Mouse (Mus musculus): Measurements from ENCODE around the gene Ubfd1.
"Not testable (repeated sequence)": the region's sequence is repeated elsewhere in the genome, so short reads cannot be mapped to it uniquely, and the experiment has no call there.

The Ubfd1 gene

GRCm38 (mm10) chr7:122087195-122087982 lies 20.4 kb downstream of the Ubfd1 start:
- no peak for DNase-seq (ENCODE audit: low spot score in 2 of 2)

GRCm38 (mm10) chr7:122094564-122095330 lies 27.8 kb downstream of the Ubfd1 start:
- no peak for DNase-seq (ENCODE audit: low spot score in 2 of 2)

GRCm38 (mm10) chr7:122098009-122098408 lies 31.0 kb downstream of the Ubfd1 start:
- DNase-seq (ENCODE audit: low spot score in 2 of 2): no peak

GRCm38 (mm10) chr7:122099222-122099621 lies 32.2 kb downstream of the Ubfd1 start:
- DNase-seq (ENCODE audit: low spot score in 2 of 2): peak in 1 of 2 experiments; percentile 8

GRCm38 (mm10) chr7:122101014-122101746 lies 34.2 kb downstream of the Ubfd1 start:
- not testable (repeated sequence) for DNase-seq (ENCODE audit: low spot score in 2 of 2)

GRCm38 (mm10) chr7:122101747-122102244 lies 34.8 kb downstream of the Ubfd1 start, which contains the start of gene Ndufab1:
Ndufab1 (minus strand) TSS chr7:122101886.
- DNase-seq (ENCODE audit: low spot score in 2 of 2): peak; percentile 65 to 86

- DNase-seq (ENCODE audit: low spot score in 2 of 2): no peak
These were observed 41.2 kb downstream of the Ubfd1 start for GRCm38 (mm10) chr7:122108206-122108605.

- DNase-seq (ENCODE audit: low spot score in 2 of 2): no peak
These were observed 56.5 kb downstream of the Ubfd1 start for GRCm38 (mm10) chr7:122123518-122123917.

- DNase-seq (ENCODE audit: low spot score in 2 of 2): no peak
These were observed 58.7 kb downstream of the Ubfd1 start for GRCm38 (mm10) chr7:122125636-122126035.

GRCm38 (mm10) chr7:122126946-122127345 lies 60.0 kb downstream of the Ubfd1 start:
- DNase-seq (ENCODE audit: low spot score in 2 of 2): no peak
